Mouse (Mus musculus): ENCODE data around the gene Homer2. TPM values are rescaled to one million over a fixed set of nuclear protein-coding genes. Genes with fewer than 3 reads are reported as not detected.

Homer2 gene
- polyA plus RNA-seq (2015; fragmentation: Nextera tagmentation; extraction: Ambion mirVana): 15.4 and 16.4 TPM in 2 replicates

DNA sequence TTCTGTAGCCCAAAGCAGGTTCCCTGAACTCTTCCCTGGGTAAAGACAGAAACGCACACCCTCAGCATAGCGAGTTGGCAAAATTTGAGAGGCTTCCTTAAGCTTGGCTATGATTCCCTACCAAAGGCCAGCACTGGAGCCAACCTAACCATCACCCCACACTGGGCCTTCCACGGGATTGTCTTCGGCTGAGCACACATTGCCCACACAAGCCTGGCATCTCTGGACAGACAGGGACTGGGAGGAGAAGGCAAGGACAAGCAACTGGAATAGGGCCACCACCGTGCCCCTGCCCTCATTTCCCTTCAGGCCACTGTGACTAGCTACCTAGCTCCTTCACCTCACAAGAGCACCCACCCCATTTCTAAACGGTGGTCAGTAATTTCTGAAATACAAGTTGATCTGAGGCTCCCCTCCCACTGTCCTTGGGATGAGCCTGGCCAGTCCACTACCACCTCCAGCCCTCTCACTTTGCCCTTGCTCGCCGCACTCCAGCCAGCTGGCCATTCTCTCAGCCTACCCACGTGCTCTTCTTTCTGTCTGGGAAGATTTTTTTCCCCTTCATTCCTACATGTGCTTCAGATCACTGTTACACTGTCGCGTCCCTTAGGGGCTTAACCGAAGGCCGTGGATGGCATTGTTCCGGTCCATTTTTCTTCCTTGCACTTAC lies at the start of gene Homer2:
Homer2 (minus strand) TSS at position 57 of the 670 bp plus-strand sequence.
- H3K4me3 ChIP-seq (replicated peaks): peak within 1 kb of the TSS; percentile 71
- H3K9ac ChIP-seq (replicated peaks): peak within 1 kb of the TSS; percentile 73
- H3K36me3 ChIP-seq: no peaks in the 10 kb centered on the region
- H3K27ac ChIP-seq: peak within 1 kb of the TSS; percentile 41
- H3K4me1 ChIP-seq (replicated peaks): peaks cover 16% of the 10 kb centered on the region
- ATAC-seq: peak; percentile 31; the same call in 1 of the 2 replicates
- no peaks in the 10 kb centered on the region for H3K9me3 ChIP-seq
- 76% methylated on average over 14 of the region's 14 CpGs for WGBS
- H3K27me3 ChIP-seq: peaks cover 33% of the 10 kb centered on the region
- peak within 1 kb of the TSS; percentile 86 for H3K4me2 ChIP-seq (replicated peaks)

DNA sequence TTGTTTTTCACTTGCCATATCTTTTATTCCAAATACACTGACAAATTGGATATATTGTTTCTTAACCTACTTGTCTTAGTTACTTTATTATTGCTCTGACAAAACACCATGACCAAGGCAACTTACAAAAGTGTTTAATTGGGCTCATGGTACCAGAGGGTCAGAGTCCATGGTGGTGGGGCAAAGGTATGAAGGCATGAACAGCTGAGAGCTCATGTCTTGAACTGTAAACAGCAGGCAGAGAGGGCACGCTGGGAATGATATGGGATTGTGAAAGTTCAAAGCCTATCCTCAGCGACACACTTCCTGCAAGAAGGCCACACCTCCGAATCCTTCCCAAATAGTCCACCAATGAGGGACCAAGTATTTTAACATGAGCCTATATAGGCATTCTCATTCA lies 40.6 kb upstream of the Homer2 start:
- Histone ChIP-seq H3K9me3 (no peaks in the 10 kb centered on the region), H3K27ac (no peak overlapping the region), H3K27me3 (no peaks in the 10 kb centered on the region), H3K4me1 (replicated peaks) (no peaks in the 10 kb centered on the region), H3K36me3 (no peaks in the 10 kb centered on the region), H3K9ac (replicated peaks) (no peak overlapping the region), H3K4me2 (replicated peaks) (no peak overlapping the region), H3K4me3 (replicated peaks) (no peak overlapping the region)
- WGBS: 79% methylated on average over 3 of the region's 3 CpGs
- ATAC-seq: no peak

DNA sequence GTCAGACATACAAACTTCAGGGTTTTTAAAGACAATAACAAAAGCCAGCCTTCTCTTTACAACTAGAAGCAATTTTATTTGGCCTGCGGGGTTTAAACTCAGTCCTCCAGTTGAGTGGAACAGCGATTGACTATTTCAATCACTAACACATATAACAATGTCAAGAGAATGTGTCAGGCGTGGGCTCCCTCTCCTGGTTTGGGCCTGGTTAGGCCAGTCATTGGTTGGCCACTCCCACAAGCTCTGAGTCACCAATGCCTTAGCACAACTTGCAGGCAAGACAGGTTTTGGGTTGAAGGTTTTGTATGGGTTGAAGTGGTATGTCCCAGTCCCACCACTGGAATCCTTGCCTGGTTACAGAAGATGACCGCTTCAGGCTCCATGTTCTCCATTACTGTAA lies 36.8 kb upstream of the Homer2 start:
- H3K27ac ChIP-seq: no peak overlapping the region
- no peaks in the 10 kb centered on the region for H3K9me3 ChIP-seq
- no peak for ATAC-seq
- H3K4me1 ChIP-seq (replicated peaks): no peaks in the 10 kb centered on the region
- no peak overlapping the region for H3K9ac ChIP-seq (replicated peaks)
- H3K4me3 ChIP-seq (replicated peaks): no peak overlapping the region
- no peaks in the 10 kb centered on the region for H3K27me3 ChIP-seq
- 81% methylated on average over 4 of the region's 4 CpGs for WGBS
- no peaks in the 10 kb centered on the region for H3K36me3 ChIP-seq
- H3K4me2 ChIP-seq (replicated peaks): no peak overlapping the region

DNA sequence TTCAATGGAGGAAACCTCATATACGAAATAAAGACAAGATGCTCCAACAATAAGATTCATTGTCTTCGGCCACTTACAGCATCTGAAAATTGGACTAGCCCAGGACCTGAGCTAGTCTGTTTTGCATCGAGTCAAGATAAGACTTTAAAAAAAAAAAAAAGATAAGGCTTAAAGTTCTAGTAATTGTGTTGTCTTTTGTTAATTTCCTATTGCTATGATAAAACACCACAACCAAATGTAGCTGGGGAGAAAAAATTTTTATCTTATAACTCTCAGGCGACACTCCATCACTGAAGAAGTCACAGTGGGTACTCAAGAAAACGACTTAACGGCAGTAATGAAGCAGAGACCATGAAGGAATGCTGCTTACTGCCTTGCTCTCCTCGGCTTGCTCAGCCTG lies 32.7 kb upstream of the Homer2 start:
- Histone ChIP-seq H3K27ac (no peak overlapping the region), H3K4me2 (replicated peaks) (no peak overlapping the region), H3K4me3 (replicated peaks) (no peak overlapping the region), H3K27me3 (no peaks in the 10 kb centered on the region), H3K36me3 (no peaks in the 10 kb centered on the region), H3K9ac (replicated peaks) (no peak overlapping the region), H3K4me1 (replicated peaks) (no peaks in the 10 kb centered on the region), H3K9me3 (no peaks in the 10 kb centered on the region)
- 87% methylated on average over 7 of the region's 7 CpGs for WGBS
- ATAC-seq: no peak

DNA sequence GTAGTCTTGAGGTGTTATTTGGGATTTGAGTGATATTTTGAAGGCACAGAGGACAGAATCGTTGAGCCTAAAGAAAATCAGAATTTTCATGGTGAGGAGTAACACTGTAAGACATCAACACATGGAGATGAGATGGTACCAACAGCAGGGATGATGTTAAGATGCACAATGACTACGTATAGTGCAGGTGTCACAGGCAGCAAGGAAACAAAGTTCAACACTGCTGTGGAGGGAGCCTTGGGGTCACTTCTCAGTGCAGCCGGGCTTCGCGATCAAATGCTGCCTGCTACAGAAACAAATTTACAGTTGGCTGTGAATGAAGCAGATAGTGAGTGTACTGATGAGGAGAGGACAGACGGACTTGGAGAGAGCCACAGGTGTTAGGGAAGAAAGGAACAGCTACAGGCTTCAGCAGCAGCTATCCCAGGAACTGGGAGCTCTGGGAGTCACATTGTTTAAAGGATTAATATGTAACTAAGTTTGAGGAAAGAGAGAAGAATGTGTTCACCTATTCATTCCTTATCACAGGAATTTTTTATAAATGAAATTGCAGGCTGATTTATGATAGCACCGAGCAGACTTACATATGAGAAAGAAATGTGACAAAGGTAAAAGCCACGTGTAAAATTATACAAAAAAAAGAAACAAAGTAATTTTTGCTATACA lies 31.5 kb upstream of the Homer2 start:
- WGBS: 84% methylated on average over 8 of the region's 8 CpGs

DNA sequence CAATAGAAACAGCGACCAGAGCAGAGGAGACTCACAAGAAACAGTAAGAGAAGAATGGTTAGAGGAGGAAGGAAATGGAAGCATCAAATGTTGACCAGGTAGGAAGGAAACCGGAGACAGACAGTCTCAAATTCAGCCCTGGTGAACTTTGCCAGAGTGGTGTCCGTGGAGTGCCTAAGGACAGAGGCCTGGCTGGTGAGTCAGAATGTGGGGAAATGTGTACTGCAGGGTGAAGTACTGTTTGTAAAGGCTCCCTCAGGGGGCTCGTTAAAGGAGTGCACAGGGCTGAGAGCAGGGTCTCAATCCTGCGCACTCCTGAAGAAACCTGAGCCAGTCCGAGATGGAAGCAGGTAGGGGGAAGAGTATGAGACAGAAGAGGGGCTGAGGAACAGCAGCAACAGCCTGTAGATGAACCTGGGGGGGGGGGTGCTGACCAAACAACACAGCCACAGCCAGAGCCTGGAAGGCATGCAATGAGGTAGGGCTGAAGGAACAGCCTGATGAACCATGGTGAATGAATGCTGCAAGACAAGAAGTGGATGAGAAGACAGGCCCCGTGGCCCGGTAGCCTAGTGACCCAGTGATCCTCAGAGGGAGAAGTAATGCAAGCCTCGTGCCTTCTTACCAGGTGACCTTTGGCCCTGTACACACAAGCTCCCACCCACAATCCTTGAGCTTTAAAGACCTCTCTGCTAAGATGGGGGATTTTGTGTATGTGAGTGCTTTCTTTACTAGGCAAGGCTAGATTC lies 28.1 kb upstream of the Homer2 start:
- Histone ChIP-seq H3K4me2 (replicated peaks) (no peak overlapping the region), H3K27ac (no peak overlapping the region), H3K36me3 (no peaks in the 10 kb centered on the region), H3K4me1 (replicated peaks) (no peaks in the 10 kb centered on the region), H3K27me3 (no peaks in the 10 kb centered on the region), H3K9ac (replicated peaks) (no peak overlapping the region), H3K9me3 (no peaks in the 10 kb centered on the region), H3K4me3 (replicated peaks) (no peak overlapping the region)
- ATAC-seq: no peak
- WGBS: 70% methylated on average over 9 of the region's 9 CpGs

More for the DNA sequence above, 31.5 kb upstream of the Homer2 start:
- no peak for ATAC-seq
- Histone ChIP-seq H3K4me3 (replicated peaks) (no peak overlapping the region), H3K9me3 (no peaks in the 10 kb centered on the region), H3K36me3 (no peaks in the 10 kb centered on the region), H3K9ac (replicated peaks) (no peak overlapping the region), H3K4me1 (replicated peaks) (no peaks in the 10 kb centered on the region), H3K4me2 (replicated peaks) (no peak overlapping the region), H3K27me3 (no peaks in the 10 kb centered on the region), H3K27ac (no peak overlapping the region)

DNA sequence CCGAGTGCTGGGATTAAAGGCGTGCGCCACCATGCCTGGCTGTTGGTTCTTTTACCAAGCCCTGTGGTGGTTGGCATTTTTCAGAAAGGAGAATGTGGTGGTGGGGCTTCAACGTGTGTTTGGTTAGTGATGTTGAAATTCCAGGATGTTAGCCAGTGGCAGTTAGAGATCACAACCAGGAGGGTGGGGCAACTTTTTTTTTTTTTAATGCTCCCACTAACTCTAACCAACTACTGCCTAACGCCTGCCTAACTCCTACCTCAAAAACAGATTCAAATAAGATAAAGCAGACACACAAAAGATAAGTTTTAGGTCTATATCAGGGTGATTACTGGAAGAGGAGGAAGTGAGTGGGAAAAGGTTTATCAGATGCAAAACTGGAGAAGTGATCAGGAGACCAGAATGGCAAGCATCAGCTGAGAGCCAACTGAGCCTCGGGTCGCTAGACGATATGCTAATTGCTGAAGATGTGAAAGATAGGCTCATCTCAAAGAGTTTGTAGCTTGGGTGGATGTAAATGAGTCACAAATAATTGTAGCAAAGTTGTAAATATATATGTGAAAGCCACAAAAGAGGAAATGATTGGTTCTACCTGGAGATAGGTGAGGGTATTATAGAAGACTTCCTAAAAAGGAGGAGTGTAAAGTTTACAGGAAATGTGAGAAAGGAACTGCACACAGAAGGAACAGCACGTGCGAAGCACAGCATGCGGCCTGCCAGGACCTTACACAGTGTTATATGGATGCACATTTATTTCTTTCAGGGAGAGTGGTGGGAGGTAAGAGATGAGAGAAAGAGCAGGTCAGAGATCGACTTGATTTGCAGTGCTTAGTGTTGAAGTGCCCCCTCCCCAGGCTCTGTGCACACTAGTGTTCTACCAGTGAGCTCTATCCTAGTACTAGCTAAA lies 25.1 kb upstream of the Homer2 start:
- ATAC-seq: no peak
- no peak overlapping the region for H3K4me3 ChIP-seq (replicated peaks)
- no peaks in the 10 kb centered on the region for H3K9me3 ChIP-seq
- 88% methylated on average over 12 of the region's 12 CpGs for WGBS
- no peak overlapping the region for H3K27ac ChIP-seq
- no peak overlapping the region for H3K9ac ChIP-seq (replicated peaks)
- H3K27me3 ChIP-seq: no peaks in the 10 kb centered on the region
- no peaks in the 10 kb centered on the region for H3K36me3 ChIP-seq
- no peaks in the 10 kb centered on the region for H3K4me1 ChIP-seq (replicated peaks)
- no peak overlapping the region for H3K4me2 ChIP-seq (replicated peaks)

DNA sequence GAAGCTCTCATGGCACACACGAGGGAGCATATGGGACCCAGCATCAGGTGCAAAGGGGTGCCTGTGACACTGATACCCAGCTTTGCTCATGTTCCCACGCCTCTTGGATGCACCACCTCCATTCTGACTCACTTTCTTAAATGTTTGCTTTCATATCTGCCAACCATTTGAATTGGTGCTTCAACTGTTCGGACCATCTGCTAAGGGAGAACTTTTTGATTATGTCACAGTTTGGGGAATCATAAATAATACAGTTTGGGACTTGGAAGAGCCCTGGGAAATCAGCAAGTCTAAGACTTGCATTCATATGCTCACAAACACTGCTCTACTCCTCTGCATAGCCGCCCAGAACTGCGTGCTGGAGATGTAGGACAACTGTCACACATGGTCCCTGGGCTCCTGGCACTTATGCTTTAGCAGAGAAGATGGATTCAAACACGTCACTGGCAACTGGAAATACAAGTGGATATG lies 23.9 kb upstream of the Homer2 start:
- Histone ChIP-seq H3K4me2 (replicated peaks) (no peak overlapping the region), H3K27me3 (no peaks in the 10 kb centered on the region), H3K9me3 (no peaks in the 10 kb centered on the region), H3K27ac (no peak overlapping the region), H3K4me1 (replicated peaks) (no peaks in the 10 kb centered on the region), H3K4me3 (replicated peaks) (no peak overlapping the region), H3K36me3 (no peaks in the 10 kb centered on the region), H3K9ac (replicated peaks) (no peak overlapping the region)
- ATAC-seq: no peak
- 80% methylated on average over 6 of the region's 6 CpGs for WGBS

DNA sequence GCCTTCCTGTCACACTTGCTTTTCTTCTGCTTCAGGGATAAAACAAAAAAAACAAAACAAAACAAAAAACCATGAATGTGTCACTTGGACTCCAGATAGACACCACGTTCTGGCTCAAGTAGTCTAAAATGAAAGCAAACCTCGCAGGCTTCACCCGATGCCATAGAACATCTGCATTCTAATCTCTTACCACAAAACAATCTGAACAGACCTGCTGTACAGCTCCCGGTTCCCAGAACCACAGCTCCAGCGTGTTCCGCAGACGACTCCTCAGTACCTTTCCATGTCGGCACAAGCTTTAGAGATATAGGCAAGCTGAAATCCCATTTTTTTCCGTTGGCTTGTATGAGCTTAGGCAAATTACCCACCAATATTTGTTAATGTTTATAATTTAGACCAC lies 22.5 kb upstream of the Homer2 start:
- Histone ChIP-seq H3K9me3 (no peaks in the 10 kb centered on the region), H3K4me1 (replicated peaks) (no peaks in the 10 kb centered on the region), H3K27ac (no peak overlapping the region), H3K4me2 (replicated peaks) (no peak overlapping the region), H3K9ac (replicated peaks) (no peak overlapping the region), H3K27me3 (no peaks in the 10 kb centered on the region), H3K36me3 (no peaks in the 10 kb centered on the region), H3K4me3 (replicated peaks) (no peak overlapping the region)
- no peak for ATAC-seq
- WGBS: 93% methylated on average over 9 of the region's 9 CpGs

DNA sequence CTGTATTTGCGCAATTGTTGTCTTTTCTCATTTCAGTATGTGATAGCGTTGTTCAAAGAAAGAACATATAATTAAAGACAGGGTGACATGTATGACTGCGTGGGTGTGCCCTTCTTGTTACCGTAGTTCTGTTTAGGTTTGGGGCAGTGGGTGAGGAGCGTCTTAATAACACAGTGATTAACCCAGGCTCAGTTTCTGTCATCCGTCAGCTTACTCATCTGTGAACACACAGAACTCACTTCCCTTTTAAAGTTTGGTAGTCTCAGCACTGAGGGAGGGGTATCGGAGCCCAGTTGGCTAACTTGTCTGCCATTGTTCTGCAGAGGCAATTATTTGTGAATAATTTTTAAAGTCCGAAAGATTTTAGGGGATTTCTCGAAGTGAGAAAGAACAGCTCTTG lies 20.4 kb upstream of the Homer2 start:
- H3K27me3 ChIP-seq: no peaks in the 10 kb centered on the region
- no peaks in the 10 kb centered on the region for H3K9me3 ChIP-seq
- H3K4me3 ChIP-seq (replicated peaks): no peak overlapping the region
- no peak overlapping the region for H3K9ac ChIP-seq (replicated peaks)
- no peak overlapping the region for H3K27ac ChIP-seq
- WGBS: 90% methylated on average over 9 of the region's 9 CpGs
- ATAC-seq: no peak
- no peaks in the 10 kb centered on the region for H3K36me3 ChIP-seq
- H3K4me2 ChIP-seq (replicated peaks): no peak overlapping the region
- no peaks in the 10 kb centered on the region for H3K4me1 ChIP-seq (replicated peaks)

DNA sequence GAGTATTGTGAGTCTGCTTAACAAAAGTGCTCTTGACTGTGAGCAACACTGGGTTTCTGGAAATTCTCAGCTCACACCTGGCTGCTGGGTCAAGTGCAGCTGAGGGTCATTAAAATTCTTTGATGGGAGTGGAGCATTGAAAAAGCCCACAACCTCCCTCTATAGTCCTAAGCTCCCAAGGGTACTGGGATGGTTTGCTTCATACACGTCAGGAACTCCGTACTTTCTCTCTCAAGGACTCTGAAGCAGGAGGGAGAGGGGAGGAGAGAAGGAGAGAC lies 19.3 kb upstream of the Homer2 start:
- no peak overlapping the region for H3K9ac ChIP-seq (replicated peaks)
- no peak for ATAC-seq
- no peaks in the 10 kb centered on the region for H3K4me1 ChIP-seq (replicated peaks)
- 60% methylated on average over 2 of the region's 2 CpGs for WGBS
- H3K9me3 ChIP-seq: no peaks in the 10 kb centered on the region
- H3K27ac ChIP-seq: no peak overlapping the region
- no peak overlapping the region for H3K4me2 ChIP-seq (replicated peaks)
- H3K27me3 ChIP-seq: no peaks in the 10 kb centered on the region
- H3K4me3 ChIP-seq (replicated peaks): no peak overlapping the region
- H3K36me3 ChIP-seq: no peaks in the 10 kb centered on the region
